Mouse (Mus musculus) spleen, adult 12 weeks (tissue): ENCODE results near the gene Ern1.

ENCODE experiments used
- DNase-seq: peaks from one replicate; pipeline ENCODE4 v3.0.0; 2022; ENCODE audit warnings: low spot score

The Ern1 gene

DNA sequence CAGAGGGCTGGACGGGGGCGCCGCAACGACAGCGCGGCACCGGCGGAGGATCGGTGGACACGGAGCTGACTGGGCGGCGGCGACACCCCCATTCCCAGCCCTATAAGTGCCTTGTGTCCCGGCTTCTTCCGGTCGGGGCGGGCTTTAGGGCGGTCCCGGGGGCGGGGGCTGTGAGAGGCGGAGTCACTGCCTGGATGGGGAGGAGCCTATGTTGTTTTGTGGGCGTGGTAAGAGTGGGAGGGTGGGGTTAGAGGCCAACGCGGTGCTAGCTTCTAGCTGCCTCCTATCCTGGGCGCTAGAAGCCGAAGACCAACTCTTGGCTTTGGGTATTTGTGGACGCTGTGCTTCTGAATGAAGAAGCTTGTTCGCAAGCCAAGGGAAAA lies at the start of gene Ern1:
Gene Ern1, minus strand, starts transcription at position 120 of the 383 bp plus-strand sequence.
- peak; percentile 96 for DNase-seq

GRCm38 (mm10) chr11:106536253-106536912 lies 48.7 kb upstream of the Ern1 start:
- no peak for DNase-seq

GRCm38 (mm10) chr11:106535660-106536252 lies 48.1 kb upstream of the Ern1 start:
- no peak for DNase-seq

- no peak for DNase-seq
Measured at GRCm38 (mm10) chr11:106532248-106532790, 44.7 kb upstream of the Ern1 start.

DNA sequence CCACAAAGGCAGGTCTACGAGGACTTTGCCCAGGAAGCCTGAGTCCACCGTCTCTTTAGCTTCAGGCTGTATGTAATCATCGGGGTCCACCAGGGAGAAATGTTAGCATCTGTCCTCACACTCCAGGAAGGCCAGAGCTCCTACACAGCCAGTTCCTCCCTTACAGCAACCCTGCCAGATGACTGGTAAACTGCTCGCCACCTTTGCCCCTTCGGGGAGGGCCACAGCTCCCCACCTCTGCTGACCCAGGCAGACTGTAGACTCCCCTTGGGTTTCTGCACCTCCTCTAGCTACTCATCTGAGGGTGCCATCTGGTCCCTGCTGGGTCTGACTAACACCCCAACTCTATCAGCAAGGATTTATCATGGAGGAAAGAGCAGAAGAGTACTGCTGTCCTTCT lies 42.1 kb upstream of the Ern1 start:
- no peak for DNase-seq

GRCm38 (mm10) chr11:106529113-106529512 lies 41.5 kb upstream of the Ern1 start:
- no peak for DNase-seq

GRCm38 (mm10) chr11:106527926-106528325 lies 40.3 kb upstream of the Ern1 start:
- DNase-seq, result no peak

GRCm38 (mm10) chr11:106527147-106527821 lies 39.6 kb upstream of the Ern1 start:
- no peak for DNase-seq

DNA sequence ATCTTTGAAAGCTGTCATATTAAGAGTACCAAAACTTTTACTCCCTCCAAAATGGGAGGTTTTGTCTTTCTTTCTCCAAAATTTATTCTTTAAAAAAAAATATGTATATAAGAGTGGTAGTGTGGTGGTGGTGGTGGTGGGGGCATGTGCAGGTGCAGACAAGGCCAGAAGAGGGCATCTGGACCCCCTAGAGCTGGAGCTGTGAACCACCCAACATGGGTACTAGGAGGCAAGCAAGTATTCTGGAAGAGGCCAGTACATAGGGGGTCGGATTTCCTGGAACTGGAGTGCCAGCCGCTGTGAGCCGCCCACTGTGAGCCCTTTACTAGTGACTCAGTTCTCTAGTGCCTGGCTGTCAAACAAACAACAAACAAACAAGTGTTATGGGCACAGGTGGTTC lies 34.9 kb upstream of the Ern1 start:
- no peak for DNase-seq

DNA sequence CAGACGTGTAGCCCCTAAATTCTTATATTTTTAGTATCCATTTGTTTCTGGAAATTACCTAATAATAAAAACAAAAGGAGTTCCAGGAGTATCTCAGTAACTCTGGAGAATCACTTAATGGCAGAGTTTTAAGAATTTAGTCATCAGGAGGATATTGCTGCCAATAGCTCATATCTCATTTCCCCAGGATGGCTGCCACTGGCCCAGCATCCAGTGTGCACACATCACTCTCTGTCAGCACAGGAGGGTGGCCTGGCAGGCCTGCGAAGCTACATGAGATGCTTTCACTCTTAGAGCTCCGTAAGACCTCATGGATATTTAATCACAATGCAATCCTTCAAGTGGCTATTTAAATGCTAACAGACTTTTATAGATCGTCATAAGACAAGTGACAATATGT lies 34.0 kb upstream of the Ern1 start:
- no peak for DNase-seq

- no peak for DNase-seq
Measured at GRCm38 (mm10) chr11:106520404-106520803, 32.8 kb upstream of the Ern1 start.

- no peak for DNase-seq
Measured at GRCm38 (mm10) chr11:106519519-106519918, 31.9 kb upstream of the Ern1 start.

GRCm38 (mm10) chr11:106518391-106518790 lies 30.7 kb upstream of the Ern1 start:
- DNase-seq, result no peak

- no peak for DNase-seq
Measured at GRCm38 (mm10) chr11:106515079-106515745, 27.6 kb upstream of the Ern1 start.

GRCm38 (mm10) chr11:106514446-106514845 lies 26.8 kb upstream of the Ern1 start:
- no peak for DNase-seq

DNA sequence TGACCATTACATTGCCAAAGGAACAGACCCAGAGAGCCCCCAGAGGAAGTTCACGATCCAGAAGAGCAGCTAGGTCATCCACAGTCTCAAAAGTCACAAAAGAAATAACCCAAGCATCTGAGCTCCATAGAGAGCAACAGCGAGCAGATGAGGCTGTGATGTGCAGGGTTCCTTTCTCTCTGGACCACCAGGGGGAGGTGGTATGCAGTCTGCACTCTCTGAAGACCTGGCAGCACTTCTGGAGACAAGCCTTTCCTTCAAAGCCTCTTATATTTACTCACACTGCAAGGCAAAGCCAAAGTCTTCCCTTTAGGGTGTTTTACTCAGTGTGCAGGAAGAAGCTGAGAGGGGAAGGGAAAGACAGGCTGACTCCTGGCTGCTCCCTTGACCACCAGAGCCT lies 25.5 kb upstream of the Ern1 start:
- DNase-seq, result no peak

DNA sequence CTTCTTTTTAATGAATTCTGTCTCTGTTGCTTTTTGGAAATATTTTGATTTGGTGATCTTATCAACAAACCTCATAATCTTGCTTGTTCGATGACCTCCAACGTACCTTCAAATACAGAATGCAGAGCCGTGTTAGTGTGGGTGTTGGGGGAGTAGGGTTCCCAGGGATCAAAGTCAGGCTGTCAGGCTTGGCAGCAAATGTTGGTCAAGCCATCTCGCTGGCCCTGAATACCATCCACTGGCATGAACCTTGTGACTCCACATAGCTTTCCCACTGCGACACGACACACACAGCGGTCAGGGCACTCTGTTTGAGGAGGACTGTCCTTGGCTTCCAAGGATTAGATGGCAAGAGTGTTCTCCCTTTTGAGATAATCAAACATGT lies 24.3 kb upstream of the Ern1 start:
- DNase-seq, result no peak

- no peak for DNase-seq
Measured at GRCm38 (mm10) chr11:106511236-106512005, 23.8 kb upstream of the Ern1 start.

DNA sequence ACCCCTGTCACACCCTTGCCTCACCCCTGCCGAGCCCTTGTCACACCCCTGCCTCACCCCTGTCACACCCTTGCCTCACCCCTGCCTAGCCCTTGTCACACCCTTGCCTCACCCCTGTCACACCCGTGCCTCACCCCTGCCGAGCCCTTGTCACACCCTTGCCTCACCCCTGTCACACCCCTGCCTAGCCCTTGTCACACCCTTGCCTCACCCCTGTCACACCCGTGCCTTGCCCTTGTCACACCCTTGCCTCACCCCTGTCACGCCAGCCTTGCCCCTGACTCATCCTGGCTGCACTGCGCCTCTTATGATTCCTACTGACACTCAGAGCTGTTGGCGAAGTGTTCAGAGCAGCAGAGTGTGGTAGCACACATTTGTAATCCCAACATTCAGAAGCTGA lies 20.0 kb upstream of the Ern1 start:
- no peak for DNase-seq

DNA sequence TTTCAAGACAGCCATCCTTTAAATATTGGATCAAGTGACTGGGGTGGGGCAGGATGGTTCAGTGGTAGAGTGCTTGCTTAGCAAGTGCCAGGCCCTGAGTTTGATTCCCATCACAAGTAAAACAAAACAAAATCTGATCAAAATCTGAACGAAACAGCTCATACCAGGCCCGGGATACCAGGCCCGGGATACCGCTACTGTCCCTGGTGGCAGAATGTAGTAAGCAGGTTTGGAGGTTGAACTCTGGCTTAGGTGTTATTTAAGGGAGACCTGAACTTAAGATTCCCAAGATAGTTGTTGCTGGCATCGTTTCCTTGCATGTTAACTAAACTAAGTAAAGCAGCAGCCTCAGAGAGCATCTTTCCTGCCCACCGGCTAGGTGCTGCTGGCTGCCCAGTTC lies 18.6 kb upstream of the Ern1 start:
- no peak for DNase-seq

DNA sequence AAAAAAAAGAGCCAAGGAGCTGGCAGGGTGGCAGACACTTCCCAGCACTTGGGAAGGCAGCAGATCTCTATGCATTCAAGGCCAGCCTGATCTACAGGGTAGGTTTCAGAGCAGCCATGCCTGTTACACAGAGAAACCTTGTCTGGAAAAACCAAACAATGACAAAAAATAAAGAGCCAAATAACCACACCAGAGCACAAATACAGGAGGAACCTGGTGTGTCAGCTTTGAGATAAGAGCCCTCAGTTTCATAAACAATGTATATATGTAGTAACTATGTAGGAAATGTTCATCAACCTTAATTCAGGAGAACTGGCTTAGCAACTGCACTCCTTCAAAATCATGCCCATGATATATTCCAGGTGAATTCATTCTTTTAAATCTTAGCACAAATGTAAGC lies 16.5 kb upstream of the Ern1 start:
- DNase-seq, result no peak

DNA sequence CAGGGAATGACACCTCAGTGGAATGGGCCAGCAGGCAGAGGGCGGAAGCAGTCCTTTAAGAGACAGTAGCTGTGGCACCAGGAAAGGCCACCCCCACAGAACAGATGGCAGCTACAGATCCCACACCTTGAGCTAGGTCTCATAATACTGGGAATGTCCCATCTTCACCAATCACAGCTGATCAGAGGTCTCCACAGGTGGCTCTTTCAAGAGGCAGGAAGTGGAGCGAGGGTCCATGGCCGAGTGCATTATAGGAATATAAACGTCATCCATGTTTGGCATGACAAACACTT lies 15.7 kb upstream of the Ern1 start:
- DNase-seq, result no peak
